Comparison of ENCODE assay signal across 8 mouse cellular contexts in genomic region chr10:19712421-19712836, GRCm38 (mm10). TPM values are rescaled to one million over a fixed set of nuclear protein-coding genes. Genes with fewer than 3 reads are reported as not detected.
A peak's percentile ranks its signal among the peaks of the same experiment; 100 is the strongest.
DNase-seq lines count a peak whose midpoint lies in the region; ATAC-seq and TF ChIP-seq lines count a peak whose summit lies in the region.

TSS of gene Il20ra (plus strand) at chr10:19712570.

- H3K9ac ChIP-seq in hindbrain, postnatal 0 days (replicated peaks; ENCODE audit: low read length): peak within 1 kb of the TSS; percentile 49

- TF ChIP-seq POLR2A in cerebellum, adult 2 months (IDR thresholded peaks at IDR 0.05; ENCODE audit: borderline replicate concordance, insufficient read depth, low read length): no peak

- intact Hi-C loops in left cerebral cortex, postnatal 36 days (cut with DNase I): loop anchor here (5.0 kb wide), 2 partner anchors 100 to 180 kb away; no protein-coding TSS in a partner anchor

- H3K36me3 ChIP-seq in hindbrain, postnatal 0 days (ENCODE audit: insufficient read depth, low read length): no peaks in the 10 kb centered on the region
- no peaks in the 10 kb centered on the region for H3K36me3 ChIP-seq in midbrain, embryonic 10.5 days

- WGBS in cerebellum, adult 2 months: under 1% methylated on average over 29 of the region's 29 CpGs
- 1% methylated on average over 29 of the region's 29 CpGs for WGBS in hindbrain, postnatal 0 days
- 2% methylated on average over 29 of the region's 29 CpGs for WGBS in midbrain, embryonic 10.5 days

- peak; percentile 24 to 27 for DNase-seq in cerebellum, adult 2 months
- DNase-seq in cerebellum, adult 9-10 months: no peak
- DNase-seq in cerebellum, postnatal 25 days: peak; percentile 36 to 61
- DNase-seq in frontal cortex, postnatal 36 days (ENCODE audit: low spot score in 2 of 2): peak; percentile 55 to 58
- peak; percentile 68 for DNase-seq in hindbrain, postnatal 0 days (ENCODE audit: low spot score)
- peak; percentile 42 to 50 for DNase-seq in left cerebral cortex, postnatal 36 days (ENCODE audit: low spot score in 2 of 2)
- DNase-seq in midbrain, embryonic 10.5 days (ENCODE audit: low spot score): peak; percentile 55
- DNase-seq in spleen, postnatal 10 days (ENCODE audit: low spot score in 2 of 2): peak; percentile 14 to 73

- H3K27ac ChIP-seq in cerebellum, adult 2 months (ENCODE audit: insufficient read depth, low read length): no peak within 1 kb of the TSS
- H3K27ac ChIP-seq in hindbrain, postnatal 0 days: no peak within 1 kb of the TSS
- peak within 1 kb of the TSS; percentile 38; the same call in 1 of the 2 replicates for H3K27ac ChIP-seq in midbrain, embryonic 10.5 days (replicated peaks)

- TF ChIP-seq CTCF in cerebellum, adult 2 months (IDR thresholded peaks at IDR 0.05; ENCODE audit: borderline replicate concordance, insufficient read depth, low read depth, low read length): no peak
- peak; percentile 62 for TF ChIP-seq CTCF in hindbrain, postnatal 0 days (IDR thresholded peaks at IDR 0.05; ENCODE audit: low read depth)

- peak; percentile 68 for ATAC-seq in hindbrain, postnatal 0 days

- H3K4me2 ChIP-seq in hindbrain, postnatal 0 days (ENCODE audit: low read depth, low read length): peak within 1 kb of the TSS; percentile 94

- no peaks in the 10 kb centered on the region for H3K9me3 ChIP-seq in hindbrain, postnatal 0 days (ENCODE audit: low read length)
- no peaks in the 10 kb centered on the region for H3K9me3 ChIP-seq in midbrain, embryonic 10.5 days (replicated peaks)

- H3K4me1 ChIP-seq in cerebellum, adult 2 months (ENCODE audit: control insufficient read depth, insufficient read depth, low read length): no peaks in the 10 kb centered on the region
- H3K4me1 ChIP-seq in hindbrain, postnatal 0 days (ENCODE audit: insufficient read depth, low read length): no peaks in the 10 kb centered on the region
- H3K4me1 ChIP-seq in midbrain, embryonic 10.5 days: peaks cover 10% of the 10 kb centered on the region

- H3K4me3 ChIP-seq in cerebellum, adult 2 months (replicated peaks; ENCODE audit: insufficient read depth, low read depth, low read length): peak within 1 kb of the TSS; percentile 9
- H3K4me3 ChIP-seq in hindbrain, postnatal 0 days (ENCODE audit: low read length): peak within 1 kb of the TSS; percentile 51
- peak within 1 kb of the TSS; percentile 61 for H3K4me3 ChIP-seq in midbrain, embryonic 10.5 days

- H3K27me3 ChIP-seq in cerebellum, adult 2 months (ENCODE audit: control insufficient read depth, insufficient read depth, low read length): no peaks in the 10 kb centered on the region; the same call in 1 of the 2 replicates
- H3K27me3 ChIP-seq in hindbrain, postnatal 0 days (ENCODE audit: insufficient read depth, low read length): 0 out of 2 replicates have a peak, but pooled peaks cover 3% of the 10 kb centered on the region
- peaks cover 49% of the 10 kb centered on the region for H3K27me3 ChIP-seq in midbrain, embryonic 10.5 days (ENCODE audit: low read depth, poor library complexity, severe bottlenecking)

RNA-seq across cellular contexts. Expression of gene Il20ra, which starts in this region (rescaled TPM):
- 0.16 and 0.36 TPM in 2 replicates for polyA plus RNA-seq in cerebellum, adult 2 months (2012; rRNA removed)
- 0.11 and 1.1 TPM in 2 replicates for total RNA-seq in hindbrain, postnatal 0 days (2014; rRNA removed)
- polyA plus RNA-seq in hindbrain, postnatal 0 days (2015; fragmentation: Nextera tagmentation; extraction: Ambion mirVana): 0.67 and 0.71 TPM in 2 replicates
- total RNA-seq in left cerebral cortex, postnatal 36 days (2021): under 1 TPM; 0.44 to 0.54 TPM
- polyA plus RNA-seq in midbrain, embryonic 10.5 days (2016; fragmentation: Nextera tagmentation; extraction: Ambion mirVana): 0.06 and 0.12 TPM in 2 replicates

Comparison
In these comparisons a context has a peak if more than half of its experiments do, and no peak if none do; other contexts are left out.
1. Peak in DNase-seq and H3K4me3 ChIP-seq in cerebellum, adult 2 months; RNA of the gene not detected or under 1 TPM.
2. Peak in DNase-seq in left cerebral cortex, postnatal 36 days; RNA of the gene not detected or under 1 TPM.
3. Peak in DNase-seq, H3K4me3 ChIP-seq and H3K27ac ChIP-seq in midbrain, embryonic 10.5 days; RNA of the gene not detected or under 1 TPM.
4. H3K4me3 ChIP-seq: peak in every context shown above with its lines; median percentile 61 in midbrain, embryonic 10.5 days; 51 in hindbrain, postnatal 0 days; 9 in cerebellum, adult 2 months.